Mouse (Mus musculus) erythroblast, embryonic 14.5 days (primary cell): Measurements from ENCODE around the gene Nlk.

Source experiments
- GATA1 ChIP-seq: IDR thresholded peaks from 2 replicates; pipeline ENCODE4 v1.6.1; 2012; ENCODE audit warnings: low read length, inconsistent platforms, mixed read lengths
- TAL1 ChIP-seq: IDR thresholded peaks from 3 replicates; pipeline ENCODE4 v1.6.1; 2012; ENCODE audit warnings: low read length, inconsistent platforms, mixed read lengths

DNA sequence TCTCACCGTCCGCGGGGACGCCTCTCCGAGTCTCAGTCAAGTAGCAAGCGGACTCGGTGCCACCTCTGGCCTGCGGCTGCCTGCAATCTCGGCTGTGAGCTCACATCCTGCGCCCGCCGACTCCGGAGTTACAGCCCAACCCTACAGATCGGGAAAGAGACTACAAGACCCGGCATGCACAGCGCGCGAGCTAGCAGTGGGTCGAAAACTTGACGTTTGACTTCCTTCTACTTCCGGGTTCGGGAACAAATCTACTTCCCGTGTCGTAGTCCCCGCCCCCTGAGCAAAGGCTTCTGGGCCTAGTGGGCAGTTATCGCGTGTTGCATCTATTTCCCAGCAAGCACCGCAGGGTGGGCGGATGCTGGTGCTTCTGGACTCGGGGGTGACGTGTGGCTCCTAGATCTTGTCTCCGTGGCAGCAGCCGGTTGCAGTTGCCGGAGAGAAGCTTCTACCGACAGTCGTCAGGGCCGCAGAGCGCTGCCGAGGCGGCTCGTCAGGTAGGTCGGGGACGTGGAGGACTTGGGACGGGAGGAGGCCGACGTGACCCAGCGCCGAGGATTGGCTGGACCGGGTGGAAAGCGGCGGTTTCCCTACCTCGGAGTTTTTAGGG is 161.0 kb downstream of the Nlk start, which contains the start of the genes Tnfaip1 and Ift20:
- TF ChIP-seq TAL1 (no peak), GATA1 (peak; percentile 88)
